Mouse (Mus musculus): ENCODE results near the gene Nav2.

DNA sequence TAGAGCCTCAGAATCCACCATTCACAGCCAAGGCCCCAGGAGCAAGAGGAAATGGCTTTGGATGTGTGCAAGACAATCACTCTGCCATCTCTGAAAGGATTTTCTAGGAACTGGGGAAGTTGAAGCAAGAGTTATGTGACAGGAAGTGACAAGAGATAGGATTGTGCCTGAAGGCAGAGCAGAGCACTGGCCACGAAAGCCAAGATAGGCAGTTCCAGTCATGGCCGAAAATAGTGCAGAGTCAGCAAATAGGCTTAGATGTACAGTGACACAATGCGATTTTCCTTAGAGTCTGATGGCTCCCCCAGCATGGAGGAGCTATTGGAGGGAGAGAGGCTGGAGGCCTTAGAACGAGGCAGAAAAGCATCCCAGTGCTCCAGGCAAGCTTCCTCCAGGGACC lies 269.7 kb downstream of the Nav2 start:
- no peak for TF ChIP-seq GATA1 (IDR thresholded peaks at IDR 0.05; ENCODE audit: borderline replicate concordance, low read length)
- TF ChIP-seq FLI1 (IDR thresholded peaks at IDR 0.05; ENCODE audit: low read length), result no peak
